Mouse (Mus musculus): ENCODE measurements around the gene Gemin6. TPM values are rescaled to one million over a fixed set of nuclear protein-coding genes. Genes with fewer than 3 reads are reported as not detected.

The Gemin6 gene
- total and polyA plus RNA-seq, 3 experiments: 19.6 to 25.3 TPM; not detected in 1

DNA sequence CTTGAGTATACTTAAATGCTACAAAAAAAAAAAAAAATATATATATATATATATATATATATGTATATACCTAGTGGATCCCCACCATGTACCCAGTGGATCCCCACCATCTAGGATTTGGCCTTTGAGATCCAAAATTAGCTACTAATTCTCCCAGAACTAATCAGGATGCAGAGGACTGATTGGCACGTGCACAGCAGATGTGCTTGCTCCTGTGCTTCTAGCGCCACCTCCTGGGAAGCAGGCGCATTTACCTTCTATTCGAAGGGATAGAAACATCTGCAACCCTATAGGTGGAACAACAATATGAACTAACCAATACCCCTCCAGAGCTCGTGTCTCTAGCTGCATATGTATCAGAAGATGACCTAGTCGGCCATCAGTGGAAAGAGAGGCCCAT lies 44.3 kb upstream of the Gemin6 start (continued):
- TF ChIP-seq MAX (IDR thresholded peaks at IDR 0.05; ENCODE audit: low read length) (peak; percentile 90), USF1 (IDR thresholded peaks at IDR 0.05; ENCODE audit: low read depth, low read length) (peak; percentile 73), ZMIZ1 (IDR thresholded peaks at IDR 0.05; ENCODE audit: low read depth, low read length) (no peak), TBP (IDR thresholded peaks at IDR 0.05; ENCODE audit: low read depth, low read length) (no peak), E2F4 (IDR thresholded peaks at IDR 0.05; ENCODE audit: borderline replicate concordance, low read depth, low read length) (no peak), MXI1 (IDR thresholded peaks at IDR 0.05; ENCODE audit: low read depth, low read length) (peak; percentile 78), EP300 (IDR thresholded peaks at IDR 0.05; ENCODE audit: low read depth in 1 of 2, low read length in 2 of 2) (no peak), RCOR1 (IDR thresholded peaks at IDR 0.05; ENCODE audit: low read depth, low read length) (peak; percentile 15; the same call in 1 of the 2 replicates), NRF1 (IDR thresholded peaks at IDR 0.05; ENCODE audit: insufficient read depth, low read depth, low read length, poor library complexity, severe bottlenecking) (no peak), POLR2A (IDR thresholded peaks at IDR 0.05; ENCODE audit: control insufficient read depth in 1 of 2, insufficient read depth in 1 of 2, low read depth in 1 of 2, low read length in 2 of 2, poor library complexity in 1 of 2) (no peak), ZC3H11A (IDR thresholded peaks at IDR 0.05; ENCODE audit: low read depth, low read length) (peak; percentile 78), GATA1 (IDR thresholded peaks at IDR 0.05; ENCODE audit: low read depth, low read length) (peak; percentile 26; the same call in 1 of the 2 replicates), SMC3 (IDR thresholded peaks at IDR 0.05; ENCODE audit: low read depth, low read length) (peak; percentile 89), POLR2AphosphoS5 (IDR thresholded peaks at IDR 0.05; ENCODE audit: borderline replicate concordance, low read depth, low read length) (no peak), BHLHE40 (IDR thresholded peaks at IDR 0.05; ENCODE audit: borderline replicate concordance, low read depth, low read length) (peak; percentile 100), USF2 (IDR thresholded peaks at IDR 0.05; ENCODE audit: borderline replicate concordance in 1 of 2, insufficient read depth in 1 of 2, low read depth in 1 of 2, low read length in 2 of 2) (no peak), CHD2 (IDR thresholded peaks at IDR 0.05; ENCODE audit: low read length) (no peak)

DNA sequence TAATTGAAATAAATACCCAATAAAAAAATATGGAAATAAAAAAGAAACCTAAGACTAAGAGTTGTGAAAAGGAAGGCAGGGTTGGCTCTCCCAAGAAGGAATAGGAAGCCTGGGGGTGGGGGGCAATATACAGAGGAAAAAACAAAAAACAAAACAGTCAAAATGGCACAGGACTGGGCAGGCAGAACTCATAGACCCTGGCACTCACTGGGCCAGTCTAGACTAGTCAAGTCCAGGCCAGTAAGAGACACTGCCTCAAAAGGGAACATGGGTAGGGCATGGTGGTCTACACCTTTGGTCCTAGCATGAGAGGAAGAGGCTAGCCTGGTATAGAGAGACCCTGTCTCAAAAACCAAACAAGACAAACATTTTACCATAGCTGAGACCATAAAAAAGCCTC lies 43.8 kb upstream of the Gemin6 start:
- no peak overlapping the region for H3K4me3 ChIP-seq (ENCODE audit: control insufficient read depth in 1 of 2, insufficient read depth in 1 of 2, low read depth in 2 of 2, low read length in 2 of 2)
- no peaks in the 10 kb centered on the region for H3K79me2 ChIP-seq (ENCODE audit: control insufficient read depth, insufficient read depth, low read length, poor library complexity)
- no peaks in the 10 kb centered on the region for H3K4me1 ChIP-seq (ENCODE audit: control insufficient read depth in 1 of 2, insufficient read depth in 2 of 2, low read length in 2 of 2)
- H3K27ac ChIP-seq (ENCODE audit: control insufficient read depth, low read depth, low read length): no peak overlapping the region
- no peaks in the 10 kb centered on the region for H3K36me3 ChIP-seq (ENCODE audit: control insufficient read depth in 1 of 2, insufficient read depth in 2 of 2, low read length in 2 of 2)
- TF ChIP-seq ZMIZ1 (IDR thresholded peaks at IDR 0.05; ENCODE audit: low read depth, low read length) (no peak), ZKSCAN1 (IDR thresholded peaks at IDR 0.05; ENCODE audit: low read depth, low read length) (no peak), RCOR1 (IDR thresholded peaks at IDR 0.05; ENCODE audit: low read depth, low read length) (no peak), POLR2AphosphoS5 (IDR thresholded peaks at IDR 0.05; ENCODE audit: borderline replicate concordance, low read depth, low read length) (no peak), CHD2 (IDR thresholded peaks at IDR 0.05; ENCODE audit: low read length) (no peak), CTCF (IDR thresholded peaks at IDR 0.05 in 2 of 3, conservative IDR thresholded peaks at IDR 0.05 in 1 of 3; ENCODE audit: control insufficient read depth in 1 of 3, insufficient read depth in 1 of 3, low read depth in 2 of 3, low read length in 3 of 3, poor library complexity in 1 of 3, severe bottlenecking in 1 of 3) (no peak), EP300 (IDR thresholded peaks at IDR 0.05; ENCODE audit: low read depth in 1 of 2, low read length in 2 of 2) (no peak), GATA1 (IDR thresholded peaks at IDR 0.05; ENCODE audit: low read depth, low read length) (no peak), ZNF384 (IDR thresholded peaks at IDR 0.05; ENCODE audit: low read depth, low read length) (no peak), GABPA (IDR thresholded peaks at IDR 0.05; ENCODE audit: low read depth, low read length) (no peak), ETS1 (IDR thresholded peaks at IDR 0.05; ENCODE audit: low read depth, low read length) (no peak), POLR2A (IDR thresholded peaks at IDR 0.05; ENCODE audit: control insufficient read depth in 1 of 2, insufficient read depth in 1 of 2, low read depth in 1 of 2, low read length in 2 of 2, poor library complexity in 1 of 2) (no peak), JUND (IDR thresholded peaks at IDR 0.05; ENCODE audit: low read depth, low read length) (no peak), TCF12 (IDR thresholded peaks at IDR 0.05; ENCODE audit: low read depth, low read length) (no peak), BHLHE40 (IDR thresholded peaks at IDR 0.05; ENCODE audit: borderline replicate concordance, low read depth, low read length) (no peak), E2F4 (IDR thresholded peaks at IDR 0.05; ENCODE audit: borderline replicate concordance, low read depth, low read length) (no peak), MAFK (IDR thresholded peaks at IDR 0.05; ENCODE audit: borderline replicate concordance, low read depth, low read length) (no peak), POLR2AphosphoS2 (IDR thresholded peaks at IDR 0.05; ENCODE audit: low read length) (no peak)
- no peaks in the 10 kb centered on the region for H3K9me3 ChIP-seq (replicated peaks; ENCODE audit: insufficient read depth, low read length)
- no peak overlapping the region for H3K9ac ChIP-seq (ENCODE audit: control insufficient read depth, low read depth, low read length, poor library complexity, severe bottlenecking)
- H3K27me3 ChIP-seq (ENCODE audit: control insufficient read depth in 1 of 2, insufficient read depth in 2 of 2, low read length in 2 of 2): no peaks in the 10 kb centered on the region
- DNase-seq (ENCODE audit: low read depth, low spot score): no peak
